Mouse (Mus musculus) megakaryocyte, adult 5-6 weeks (primary cell): ENCODE data around the gene Med7. TPM values are rescaled to one million over a fixed set of nuclear protein-coding genes. Genes with fewer than 3 reads are reported as not detected.

Source experiments
- ATAC-seq: 2 replicates; pipeline ENCODE4 v1.8.0; 2016; ENCODE audit warnings: mild to moderate bottlenecking, inconsistent platforms; ENCODE audit not compliant: poor library complexity, severe bottlenecking
- total RNA-seq, 2 experiments: library from RNA; stranded (forward) in 1 of 2; stranded (reverse) in 1 of 2; fragments of 153-499, 151-499 nt in 1 of 2; fragments of 221-1000, 200-1000 nt in 1 of 2; gene quantifications; 2 replicates each; pipeline versions ENCODE4 v1.2.3 to v1.2.4; 2015 to 2017

Gene Med7
- total RNA-seq (2015) (41.7 and 43.7 TPM in 2 replicates), total RNA-seq (2017) (17.6 and 20.6 TPM in 2 replicates)

- peak; percentile 99 for ATAC-seq
These were observed at the start of gene Med7 for GRCm38 (mm10) chr11:46436760-46437458. Med7 (plus strand) TSS chr11:46436925.

DNA sequence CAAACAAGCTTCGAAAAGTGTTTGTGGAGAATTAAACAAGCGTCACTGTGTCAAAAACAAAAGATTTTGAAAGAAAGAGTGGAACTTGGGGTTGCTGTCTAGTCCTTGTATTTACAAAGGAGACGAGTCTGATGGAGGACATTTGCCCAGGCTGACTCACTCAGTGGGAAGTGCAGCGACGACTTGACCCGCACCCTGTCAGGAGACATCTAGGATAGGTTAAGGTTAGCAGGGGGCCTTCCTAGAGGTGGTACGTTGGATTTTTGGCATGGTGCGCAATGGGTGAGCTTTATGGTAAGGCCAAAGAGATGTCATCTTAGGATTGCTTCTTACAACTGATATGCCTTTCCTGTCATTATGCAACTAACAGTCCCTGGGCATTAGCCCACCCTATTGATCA is 49.7 kb upstream of the Med7 start:
- no peak for ATAC-seq

DNA sequence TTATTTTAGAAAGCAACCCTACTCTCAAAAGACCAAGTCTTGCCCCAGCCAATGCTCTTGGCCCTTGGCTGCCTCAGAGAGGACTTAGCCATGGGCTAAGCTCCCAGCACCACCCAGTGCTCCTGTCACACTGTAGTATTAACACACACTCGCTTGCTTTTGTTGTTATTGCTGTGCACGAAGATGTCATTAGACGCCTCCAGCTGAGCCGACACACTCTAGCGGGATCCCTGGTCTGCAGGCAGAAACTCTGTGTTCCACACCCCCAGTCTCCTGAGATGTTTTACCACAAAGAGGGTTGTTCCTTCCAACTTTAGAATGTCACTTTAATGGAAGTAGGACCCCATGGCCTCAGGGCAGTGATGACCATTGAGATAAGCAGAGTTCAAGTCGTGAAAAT is 48.3 kb upstream of the Med7 start:
- ATAC-seq: no peak

GRCm38 (mm10) chr11:46389336-46390117 is 47.2 kb upstream of the Med7 start, which contains the start of gene Itk:
Itk (minus strand) TSS chr11:46389515.
- ATAC-seq: peak; percentile 68

DNA sequence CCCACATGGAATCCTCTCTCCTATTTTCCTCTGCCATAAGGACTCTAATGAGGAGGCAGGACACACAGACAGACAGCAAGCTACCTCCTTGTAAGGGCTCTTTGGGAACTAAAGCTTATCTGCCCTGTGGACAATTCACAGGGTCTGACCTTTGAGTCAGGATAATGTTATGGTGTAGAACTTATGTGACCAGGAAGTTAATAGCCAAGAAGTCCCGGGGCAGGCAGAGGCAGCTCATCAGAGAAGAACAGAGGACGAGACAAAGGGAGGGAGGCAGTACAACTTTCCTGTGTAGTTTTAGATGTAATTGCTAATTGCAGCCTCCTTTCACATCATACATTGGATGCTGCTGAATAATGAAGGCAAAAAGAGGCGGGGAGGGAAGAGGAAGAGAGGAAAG is 46.1 kb upstream of the Med7 start:
- ATAC-seq: no peak

GRCm38 (mm10) chr11:46392890-46393289 is 43.8 kb upstream of the Med7 start:
- ATAC-seq: 0 out of 2 replicates have a peak, but pooled peaks have one; percentile 18

DNA sequence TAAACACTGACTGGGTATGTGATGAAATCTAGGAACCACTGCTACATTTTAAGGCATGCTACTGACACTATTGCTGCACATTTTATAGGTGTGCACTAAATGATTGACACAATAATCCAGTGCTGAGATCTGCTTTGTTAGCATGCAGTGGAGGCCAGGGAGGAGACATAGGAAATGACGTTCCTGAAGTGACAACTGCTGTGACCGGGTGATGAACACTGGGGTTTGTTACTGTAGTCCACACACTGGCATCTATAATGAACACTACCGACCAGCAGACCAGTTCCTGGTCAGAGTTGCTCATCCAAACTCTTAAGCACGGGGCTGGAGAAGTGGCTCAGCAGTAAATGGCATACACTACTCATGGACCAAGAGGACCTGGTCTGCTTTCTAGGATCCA is 43.3 kb upstream of the Med7 start:
- ATAC-seq: no peak

GRCm38 (mm10) chr11:46395088-46395487 is 41.6 kb upstream of the Med7 start:
- ATAC-seq: no peak

GRCm38 (mm10) chr11:46395698-46396097 is 41.0 kb upstream of the Med7 start:
- no peak for ATAC-seq

DNA sequence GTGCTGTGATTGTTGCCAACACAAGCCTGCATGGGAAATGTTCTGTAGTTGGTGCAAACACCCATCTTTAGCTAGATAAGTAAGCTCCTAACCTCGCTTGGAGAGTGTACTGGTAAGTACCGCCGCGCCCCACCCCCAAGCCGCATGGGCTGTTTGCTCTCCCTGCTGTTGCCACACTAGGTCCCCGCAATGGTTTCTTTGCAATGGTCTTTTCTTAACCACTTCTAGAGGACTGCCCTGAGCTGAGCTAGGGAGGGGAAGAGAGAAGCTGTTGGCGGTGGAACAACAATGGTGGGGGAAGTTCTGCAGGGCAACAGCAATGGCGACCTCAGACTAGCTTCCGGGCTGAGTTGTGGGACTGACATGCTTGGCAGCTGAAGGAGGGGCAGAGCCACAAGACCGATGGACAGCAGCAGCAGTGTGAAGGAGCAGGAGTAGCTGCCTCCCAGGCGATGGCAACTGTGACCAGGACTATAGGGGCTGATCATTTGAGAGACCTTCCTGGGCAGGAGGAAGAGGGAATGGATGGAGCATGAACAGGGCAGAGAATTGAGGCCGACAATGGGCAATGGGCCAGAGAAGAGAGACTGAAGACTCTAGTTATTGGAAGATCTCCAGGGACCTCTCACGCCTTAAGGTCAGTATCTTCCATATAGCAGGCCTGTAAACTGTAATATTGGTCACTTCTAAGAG is 40.4 kb upstream of the Med7 start, which contains the start of gene Fam71b:
Gene Fam71b, plus strand, starts transcription at position 393 of the 693 bp plus-strand sequence.
- ATAC-seq: peak; percentile 65

GRCm38 (mm10) chr11:46396860-46397179 is 39.9 kb upstream of the Med7 start:
- no peak for ATAC-seq

- ATAC-seq: no peak
These were observed 38.8 kb upstream of the Med7 start for GRCm38 (mm10) chr11:46397900-46398299.

DNA sequence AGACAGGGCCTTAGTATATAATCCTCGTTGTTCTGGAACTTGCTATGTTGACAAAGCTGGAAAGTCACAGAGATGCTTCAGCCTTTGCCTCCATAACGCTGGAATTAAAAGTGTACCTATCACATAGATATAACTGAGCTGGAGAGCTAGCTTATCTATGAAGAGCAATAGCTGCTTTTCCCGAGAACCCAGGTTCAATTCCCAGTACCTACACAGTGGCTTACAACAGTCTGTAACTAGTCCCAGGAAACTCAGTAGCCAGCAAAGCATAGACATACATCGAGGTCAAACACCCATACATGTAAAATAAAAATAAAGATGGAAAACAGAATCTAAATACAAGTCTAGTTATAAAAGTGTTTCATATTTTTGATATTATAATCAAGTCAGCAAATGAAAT is 38.3 kb upstream of the Med7 start:
- no peak for ATAC-seq

- peak; percentile 44 for ATAC-seq
These were observed 37.8 kb upstream of the Med7 start for GRCm38 (mm10) chr11:46398933-46399383.

GRCm38 (mm10) chr11:46401555-46401954 is 35.2 kb upstream of the Med7 start:
- ATAC-seq: no peak

GRCm38 (mm10) chr11:46404986-46405385 is 31.7 kb upstream of the Med7 start:
- no peak for ATAC-seq

DNA sequence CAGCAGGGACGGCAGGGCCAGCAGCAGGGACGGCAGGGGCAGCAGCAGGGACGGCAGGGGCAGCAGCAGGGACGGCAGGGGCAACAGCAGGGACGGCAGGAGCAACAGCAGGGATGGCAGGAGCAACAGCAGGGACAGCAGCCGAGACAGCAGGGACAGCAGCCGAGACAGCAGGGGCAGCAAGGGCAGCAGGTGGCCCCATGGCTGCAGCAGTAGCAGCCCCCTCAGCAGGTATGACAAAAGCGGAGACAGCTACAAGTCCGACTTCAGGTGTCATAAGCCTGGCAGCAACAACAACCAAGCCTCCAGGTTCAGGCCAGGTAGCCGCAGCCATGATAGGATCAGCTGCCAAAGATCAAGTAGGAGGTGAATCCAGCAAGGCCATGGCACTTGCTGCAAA is 30.0 kb upstream of the Med7 start:
- ATAC-seq: no peak

DNA sequence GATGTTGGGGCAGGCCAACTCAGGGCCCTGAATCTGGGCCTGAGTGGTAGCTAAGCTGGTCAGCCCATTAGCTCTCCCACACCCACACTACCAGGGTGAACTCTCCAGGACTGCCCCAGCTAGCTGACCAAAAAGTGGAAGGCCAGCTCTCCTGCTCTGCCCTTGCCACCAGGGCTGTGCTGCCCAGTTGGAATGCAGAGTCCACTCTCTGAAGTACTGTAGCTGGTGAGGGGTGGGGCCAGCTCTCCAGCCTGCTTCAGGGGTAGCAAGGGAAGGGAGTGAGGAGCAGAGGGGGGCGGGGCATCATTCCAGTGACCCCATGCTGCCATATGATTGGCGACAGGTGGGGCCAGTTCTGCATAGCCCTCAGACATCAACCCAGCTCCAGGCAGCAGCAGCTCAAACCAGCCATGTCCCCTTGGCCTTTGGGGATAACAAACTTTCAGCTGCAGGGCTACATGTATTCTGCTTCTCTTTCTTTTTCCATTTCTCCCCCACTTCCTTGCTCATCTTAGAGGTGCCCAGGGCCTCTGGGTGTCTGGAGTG is 26.6 kb upstream of the Med7 start:
- ATAC-seq: no peak

DNA sequence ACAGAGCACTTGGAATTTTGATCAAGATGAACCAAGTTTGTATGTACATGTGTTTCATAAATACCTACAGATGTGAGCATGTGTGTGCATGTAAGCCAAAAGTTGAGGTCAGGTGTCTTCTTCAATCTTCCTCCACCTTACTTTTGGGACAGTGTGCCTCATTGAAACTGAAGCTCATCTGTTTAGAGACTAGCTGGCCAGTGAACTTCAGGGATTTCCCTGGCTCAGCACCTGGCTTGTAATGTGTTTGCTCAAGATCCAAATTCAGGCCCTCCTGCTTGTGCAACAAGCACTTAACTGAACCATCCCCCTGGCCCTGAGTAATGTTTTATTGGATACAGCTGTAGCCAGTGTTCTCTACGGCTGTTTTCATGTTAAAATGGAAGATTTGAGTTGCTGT is 18.3 kb upstream of the Med7 start:
- no peak for ATAC-seq

GRCm38 (mm10) chr11:46418860-46419259 is 17.9 kb upstream of the Med7 start:
- ATAC-seq: no peak
